Mouse (Mus musculus): ENCODE data around the gene Olfm2.

DNA sequence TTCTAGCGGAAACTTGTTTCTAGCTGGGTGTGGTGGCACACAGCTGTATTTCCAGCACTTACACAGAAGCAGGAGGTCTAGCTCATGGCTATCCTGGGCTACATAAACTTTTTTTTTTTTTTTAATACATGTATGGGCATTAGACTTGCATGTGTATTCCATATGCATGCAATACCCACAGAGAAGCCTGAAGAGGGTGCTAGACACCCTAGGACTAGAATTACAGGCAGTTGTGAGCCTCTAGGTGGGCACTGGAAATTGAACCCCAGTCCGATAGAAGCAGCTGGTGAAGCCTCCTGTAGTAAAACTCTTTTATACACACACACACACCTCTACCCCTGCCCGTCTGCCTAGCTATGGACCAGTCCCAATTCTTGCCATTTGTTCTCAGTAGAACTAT lies 92.3 kb downstream of the Olfm2 start:
- TF ChIP-seq CTCF (IDR thresholded peaks at IDR 0.05; ENCODE audit: low read depth) (peak; percentile 18; the same call in 1 of the 2 replicates), EP300 (IDR thresholded peaks at IDR 0.05; ENCODE audit: low read depth) (no peak)

Measured in liver, postnatal 0 days (tissue).